Mouse (Mus musculus) liver, embryonic 15.5 days (tissue): ENCODE data around the gene Golga4. TPM values are rescaled to one million over a fixed set of nuclear protein-coding genes. Genes with fewer than 3 reads are reported as not detected.
A peak's percentile ranks its signal among the peaks of the same experiment; 100 is the strongest.

Experiments
- ATAC-seq: fragments of 200-750 bp; cut with Nextera tagmentation; 2 replicates; pipeline ENCODE4 v1.8.0; 2017; ENCODE audit warnings: moderate number of reproducible peaks, mild to moderate bottlenecking, moderate library complexity; ENCODE audit not compliant: insufficient read depth
- H3K27ac ChIP-seq: fragments of 300-500 bp; sonication (generic); replicated peaks from 2 replicates; pipeline ENCODE4 v1.5.1; 2015; ENCODE audit warnings: mild to moderate bottlenecking, inconsistent platforms
- H3K27me3 ChIP-seq: fragments of 300-500 bp; sonication (generic); 2 replicates; pipeline ENCODE4 v1.6.1; 2015; ENCODE audit warnings: mild to moderate bottlenecking, inconsistent platforms
- H3K36me3 ChIP-seq: fragments of 300-500 bp; sonication (generic); replicated peaks from 2 replicates; pipeline ENCODE4 v1.6.1; 2015; ENCODE audit warnings: moderate library complexity, mild to moderate bottlenecking, inconsistent platforms
- H3K4me1 ChIP-seq: fragments of 300-500 bp; sonication (generic); replicated peaks from 2 replicates; pipeline ENCODE4 v1.6.1; 2015; ENCODE audit warnings: inconsistent platforms
- H3K4me2 ChIP-seq: fragments of 300-500 bp; sonication (generic); 2 replicates; pipeline ENCODE4 v1.6.1; 2015; ENCODE audit warnings: moderate library complexity, mild to moderate bottlenecking, inconsistent platforms
- H3K4me3 ChIP-seq: fragments of 300-500 bp; sonication (generic); replicated peaks from 2 replicates; pipeline ENCODE4 v1.5.1; 2015; ENCODE audit warnings: mild to moderate bottlenecking, inconsistent platforms
- H3K9ac ChIP-seq: fragments of 300-500 bp; sonication (generic); 2 replicates; pipeline ENCODE4 v1.6.1; 2015; ENCODE audit warnings: moderate library complexity, mild to moderate bottlenecking, inconsistent platforms
- H3K9me3 ChIP-seq: fragments of 300-500 bp; sonication (generic); replicated peaks from 2 replicates; pipeline ENCODE4 v1.6.1; 2016; ENCODE audit warnings: inconsistent platforms
- WGBS: fragments of 180-500 bp; shearing (Covaris S2); methylation state at CpG from one replicate; pipeline ENCODE4 v1.1.7; 2015; ENCODE audit warnings: mixed read lengths; ENCODE audit not compliant: insufficient replicate concordance; 5-methylcytosine and 5-hydroxymethylcytosine counted together
- polyA plus RNA-seq: library from polyadenylated mRNA; unstranded; fragments of >200 nt; fragmentation: Nextera tagmentation; extraction: Ambion mirVana; gene quantifications from 2 replicates; pipeline ENCODE4 v1.2.1, GENCODE M21; 2015

Golga4 gene
- polyA plus RNA-seq, 1 experiment from 2014 or later: 13.5 TPM

GRCm38 (mm10) chr9:118489579-118490019 is 16.5 kb upstream of the Golga4 start:
- Histone ChIP-seq H3K4me3 (peak overlapping the region; percentile 18; the same call in 1 of the 2 replicates), H3K27me3 (peaks cover 77% of the 10 kb centered on the region), H3K4me2 (peak overlapping the region; percentile 58)

GRCm38 (mm10) chr9:118491195-118491594 is 14.9 kb upstream of the Golga4 start:
- Histone ChIP-seq H3K27ac (no peak overlapping the region), H3K9me3 (0 out of 2 replicates have a peak, but pooled peaks cover 2% of the 10 kb centered on the region), H3K27me3 (peaks cover 61% of the 10 kb centered on the region), H3K4me1 (peaks cover 33% of the 10 kb centered on the region), H3K4me2 (no peak overlapping the region), H3K4me3 (no peak overlapping the region), H3K36me3 (no peaks in the 10 kb centered on the region), H3K9ac (no peak overlapping the region)
- ATAC-seq: no peak
- 50% methylated on average over 4 of the region's 4 CpGs for WGBS

More at GRCm38 (mm10) chr9:118489579-118490019, 16.5 kb upstream of the Golga4 start:
- Histone ChIP-seq H3K27ac (no peak overlapping the region), H3K9me3 (0 out of 2 replicates have a peak, but pooled peaks cover 2% of the 10 kb centered on the region), H3K36me3 (no peaks in the 10 kb centered on the region), H3K4me1 (peaks cover 22% of the 10 kb centered on the region; the same call in 1 of the 2 replicates), H3K9ac (no peak overlapping the region)
- peak; percentile 51 for ATAC-seq
- WGBS: under 1% methylated on average over 16 of the region's 16 CpGs

GRCm38 (mm10) chr9:118492932-118493698 is 13.0 kb upstream of the Golga4 start:
- Histone ChIP-seq H3K36me3 (no peaks in the 10 kb centered on the region), H3K27me3 (peaks cover 42% of the 10 kb centered on the region), H3K9me3 (0 out of 2 replicates have a peak, but pooled peaks cover 2% of the 10 kb centered on the region), H3K27ac (no peak overlapping the region), H3K4me3 (no peak overlapping the region), H3K9ac (no peak overlapping the region), H3K4me1 (peaks cover 36% of the 10 kb centered on the region), H3K4me2 (no peak overlapping the region)
- 72% methylated on average over 8 of the region's 8 CpGs for WGBS
- ATAC-seq: no peak

GRCm38 (mm10) chr9:118494106-118494505 is 12.0 kb upstream of the Golga4 start:
- H3K4me3 ChIP-seq: no peak overlapping the region
- WGBS: 68% methylated on average over 5 of the region's 5 CpGs
- 0 out of 2 replicates have a peak, but pooled peaks cover 2% of the 10 kb centered on the region for H3K9me3 ChIP-seq
- H3K36me3 ChIP-seq: no peaks in the 10 kb centered on the region
- peaks cover 32% of the 10 kb centered on the region for H3K27me3 ChIP-seq
- ATAC-seq: no peak
- no peak overlapping the region for H3K9ac ChIP-seq
- no peak overlapping the region for H3K27ac ChIP-seq
- no peak overlapping the region for H3K4me2 ChIP-seq
- H3K4me1 ChIP-seq: peaks cover 26% of the 10 kb centered on the region

- no peak overlapping the region for H3K9ac ChIP-seq
- peaks cover 16% of the 10 kb centered on the region for H3K27me3 ChIP-seq
- 0 out of 2 replicates have a peak, but pooled peaks cover 2% of the 10 kb centered on the region for H3K9me3 ChIP-seq
- no peaks in the 10 kb centered on the region for H3K36me3 ChIP-seq
- 37% methylated on average over 3 of the region's 3 CpGs for WGBS
- peaks cover 21% of the 10 kb centered on the region for H3K4me1 ChIP-seq
- no peak overlapping the region for H3K4me3 ChIP-seq
- no peak overlapping the region; the same call in 1 of the 2 replicates for H3K4me2 ChIP-seq
- peak; percentile 74 for ATAC-seq
- H3K27ac ChIP-seq: no peak overlapping the region
These were observed 10.1 kb upstream of the Golga4 start for GRCm38 (mm10) chr9:118495933-118496332.

- Histone ChIP-seq H3K4me2 (no peak overlapping the region), H3K4me3 (no peak overlapping the region), H3K4me1 (peaks cover 21% of the 10 kb centered on the region), H3K27me3 (peaks cover 7% of the 10 kb centered on the region; the same call in 1 of the 2 replicates), H3K9me3 (0 out of 2 replicates have a peak, but pooled peaks cover 2% of the 10 kb centered on the region), H3K27ac (no peak overlapping the region), H3K36me3 (no peaks in the 10 kb centered on the region), H3K9ac (no peak overlapping the region)
- no peak for ATAC-seq
- WGBS: 73% methylated on average over 3 of the region's 3 CpGs
These were observed 9.1 kb upstream of the Golga4 start for GRCm38 (mm10) chr9:118496952-118497351.

- Histone ChIP-seq H3K4me3 (no peak overlapping the region), H3K36me3 (no peaks in the 10 kb centered on the region), H3K4me1 (peaks cover 21% of the 10 kb centered on the region), H3K9ac (no peak overlapping the region), H3K27ac (no peak overlapping the region), H3K4me2 (no peak overlapping the region), H3K9me3 (0 out of 2 replicates have a peak, but pooled peaks cover 2% of the 10 kb centered on the region), H3K27me3 (no peaks in the 10 kb centered on the region; the same call in 1 of the 2 replicates)
- 53% methylated on average over 7 of the region's 7 CpGs for WGBS
- no peak for ATAC-seq
These were observed 8.0 kb upstream of the Golga4 start for GRCm38 (mm10) chr9:118498061-118498460.

GRCm38 (mm10) chr9:118500963-118501362 is 5.1 kb upstream of the Golga4 start:
- WGBS: 62% methylated on average over 6 of the region's 6 CpGs
- H3K27ac ChIP-seq: no peak overlapping the region
- no peak overlapping the region for H3K4me3 ChIP-seq
- no peaks in the 10 kb centered on the region; the same call in 1 of the 2 replicates for H3K27me3 ChIP-seq
- H3K9ac ChIP-seq: no peak overlapping the region
- ATAC-seq: no peak
- H3K4me1 ChIP-seq: peaks cover 30% of the 10 kb centered on the region
- H3K4me2 ChIP-seq: no peak overlapping the region
- H3K36me3 ChIP-seq: no peaks in the 10 kb centered on the region
- no peaks in the 10 kb centered on the region for H3K9me3 ChIP-seq

- H3K9me3 ChIP-seq: no peaks in the 10 kb centered on the region
- H3K27me3 ChIP-seq: no peaks in the 10 kb centered on the region
- no peak overlapping the region for H3K4me3 ChIP-seq
- H3K4me1 ChIP-seq: peaks cover 44% of the 10 kb centered on the region
- no peaks in the 10 kb centered on the region for H3K36me3 ChIP-seq
- H3K9ac ChIP-seq: no peak overlapping the region
- no peak overlapping the region for H3K27ac ChIP-seq
- H3K4me2 ChIP-seq: no peak overlapping the region
- no peak for ATAC-seq
- 68% methylated on average over 3 of the region's 3 CpGs for WGBS
These were observed 1.4 kb upstream of the Golga4 start for GRCm38 (mm10) chr9:118504656-118505055.

- Histone ChIP-seq H3K4me2 (peak overlapping the region; percentile 87), H3K9me3 (no peaks in the 10 kb centered on the region), H3K9ac (peak overlapping the region; percentile 83), H3K27me3 (no peaks in the 10 kb centered on the region), H3K36me3 (0 out of 2 replicates have a peak, but pooled peaks cover 3% of the 10 kb centered on the region), H3K4me1 (peaks cover 56% of the 10 kb centered on the region), H3K27ac (peak overlapping the region; percentile 72), H3K4me3 (peak overlapping the region; percentile 85)
- ATAC-seq: peak; percentile 46
- under 1% methylated on average over 57 of the region's 57 CpGs for WGBS
These were observed 551 bp downstream of the Golga4 start for GRCm38 (mm10) chr9:118506404-118507231.

- H3K9me3 ChIP-seq: no peaks in the 10 kb centered on the region
- H3K27me3 ChIP-seq: no peaks in the 10 kb centered on the region
- H3K9ac ChIP-seq: no peak overlapping the region
- no peak for ATAC-seq
- H3K36me3 ChIP-seq: 0 out of 2 replicates have a peak, but pooled peaks cover 3% of the 10 kb centered on the region
- H3K4me1 ChIP-seq: peaks cover 65% of the 10 kb centered on the region
- 82% methylated on average over 6 of the region's 6 CpGs for WGBS
- H3K27ac ChIP-seq: no peak overlapping the region
- H3K4me3 ChIP-seq: peak overlapping the region; percentile 85
- peak overlapping the region; percentile 87 for H3K4me2 ChIP-seq
These were observed 1.5 kb downstream of the Golga4 start for GRCm38 (mm10) chr9:118507552-118507951.
